Mouse (Mus musculus): Measurements from ENCODE around the gene Hyal2. TPM values are rescaled to one million over a fixed set of nuclear protein-coding genes. Genes with fewer than 3 reads are reported as not detected.
A peak's percentile ranks its signal among the peaks of the same experiment; 100 is the strongest.

The Hyal2 gene
- polyA plus RNA-seq, 1 experiment from 2014 or later = 85.4 TPM

DNA sequence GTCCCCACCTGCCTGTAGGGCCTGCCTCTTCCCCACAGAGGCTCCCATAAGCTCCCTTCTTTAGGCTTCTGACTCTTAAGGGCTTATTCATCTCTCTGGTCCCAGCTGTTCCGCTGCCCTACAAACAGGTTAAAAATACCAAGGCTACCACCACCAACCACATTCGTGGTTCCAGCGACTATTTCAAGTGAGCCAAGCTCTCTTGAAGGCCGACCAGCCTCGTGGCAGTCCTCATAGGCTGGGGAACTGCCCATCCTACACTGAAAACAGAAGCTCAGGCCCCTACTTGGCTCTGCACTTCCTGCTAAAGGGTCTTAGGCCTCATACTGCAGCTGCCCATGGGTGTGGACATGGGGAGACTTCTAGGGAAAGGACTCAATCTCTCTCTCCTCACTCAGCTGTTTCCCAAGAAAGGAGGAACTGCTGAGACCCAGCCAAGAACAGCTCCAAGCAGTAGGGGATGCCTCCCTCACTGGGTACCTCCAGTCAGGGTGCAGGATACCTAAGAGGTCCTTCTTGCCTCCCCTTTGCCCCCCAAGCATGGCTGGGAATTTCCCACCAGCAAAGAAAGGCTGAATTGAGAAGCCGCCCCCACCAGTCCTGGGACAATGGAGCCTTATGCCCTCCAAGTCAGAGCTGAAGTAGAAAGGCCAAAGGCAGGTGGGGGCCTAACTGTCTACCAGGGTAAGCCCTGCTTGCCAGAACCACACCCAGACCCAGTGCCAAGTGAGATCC lies 43.9 kb downstream of the Hyal2 start:
- Histone ChIP-seq H3K27ac (peak overlapping the region; percentile 98), H3K4me3 (peak overlapping the region; percentile 28; the same call in 1 of the 2 replicates), H3K4me2 (peak overlapping the region; percentile 64), H3K4me1 (peaks cover 48% of the 10 kb centered on the region), H3K9me3 (replicated peaks) (no peaks in the 10 kb centered on the region), H3K27me3 (no peaks in the 10 kb centered on the region), H3K9ac (peak overlapping the region; percentile 75), H3K36me3 (ENCODE audit: poor library complexity, severe bottlenecking) (peaks cover 31% of the 10 kb centered on the region)
- ATAC-seq = no peak; the same call in 1 of the 2 replicates
- whole genome bisulfite sequencing = 65% methylated on average over 6 of the region's 6 CpGs

DNA sequence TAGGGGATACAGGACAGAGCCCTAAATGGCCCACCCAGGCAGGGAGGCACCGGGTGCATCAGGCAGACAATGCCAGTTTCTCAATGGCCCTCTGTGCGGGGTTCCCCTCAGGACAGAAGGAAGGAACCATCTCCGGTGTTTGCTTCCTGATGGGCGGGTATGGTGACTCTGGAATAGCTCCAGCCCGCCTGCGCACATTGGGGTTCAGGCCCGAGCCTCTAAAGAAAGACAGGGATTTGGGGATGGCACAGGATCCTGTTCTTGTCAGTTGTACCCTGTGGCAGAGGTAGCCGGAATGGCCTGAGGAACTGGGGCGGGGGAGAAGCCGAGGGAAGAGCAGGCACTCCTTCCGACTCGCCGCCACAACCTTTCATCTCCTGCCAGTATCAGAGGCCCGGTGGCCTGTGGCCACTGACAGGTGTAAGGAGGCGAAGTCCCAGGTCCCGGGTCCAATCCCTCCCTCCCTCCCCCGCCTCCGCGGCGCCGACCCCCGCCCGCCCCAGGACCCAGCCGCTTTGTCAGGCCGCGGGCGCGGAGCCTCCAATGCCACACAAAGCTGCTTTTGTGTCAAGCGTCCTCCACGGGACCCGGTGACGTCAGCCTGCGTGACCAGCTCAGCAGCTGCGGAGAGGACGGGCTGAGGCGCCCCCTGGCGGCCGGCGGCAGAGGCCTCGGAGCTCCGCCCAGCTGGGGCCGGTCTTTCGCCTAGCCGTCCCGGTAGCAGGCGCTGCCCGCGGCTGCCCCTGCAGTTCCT lies 44.6 kb downstream of the Hyal2 start:
- Histone ChIP-seq H3K9ac (peak overlapping the region; percentile 75), H3K27me3 (no peaks in the 10 kb centered on the region), H3K4me3 (peak overlapping the region; percentile 28), H3K36me3 (ENCODE audit: poor library complexity, severe bottlenecking) (peaks cover 37% of the 10 kb centered on the region), H3K4me2 (peak overlapping the region; percentile 64), H3K9me3 (replicated peaks) (no peaks in the 10 kb centered on the region), H3K27ac (peak overlapping the region; percentile 98), H3K4me1 (peaks cover 41% of the 10 kb centered on the region)
- peak; percentile 95 for ATAC-seq
- WGBS = 1% methylated on average over 47 of the region's 48 CpGs

DNA sequence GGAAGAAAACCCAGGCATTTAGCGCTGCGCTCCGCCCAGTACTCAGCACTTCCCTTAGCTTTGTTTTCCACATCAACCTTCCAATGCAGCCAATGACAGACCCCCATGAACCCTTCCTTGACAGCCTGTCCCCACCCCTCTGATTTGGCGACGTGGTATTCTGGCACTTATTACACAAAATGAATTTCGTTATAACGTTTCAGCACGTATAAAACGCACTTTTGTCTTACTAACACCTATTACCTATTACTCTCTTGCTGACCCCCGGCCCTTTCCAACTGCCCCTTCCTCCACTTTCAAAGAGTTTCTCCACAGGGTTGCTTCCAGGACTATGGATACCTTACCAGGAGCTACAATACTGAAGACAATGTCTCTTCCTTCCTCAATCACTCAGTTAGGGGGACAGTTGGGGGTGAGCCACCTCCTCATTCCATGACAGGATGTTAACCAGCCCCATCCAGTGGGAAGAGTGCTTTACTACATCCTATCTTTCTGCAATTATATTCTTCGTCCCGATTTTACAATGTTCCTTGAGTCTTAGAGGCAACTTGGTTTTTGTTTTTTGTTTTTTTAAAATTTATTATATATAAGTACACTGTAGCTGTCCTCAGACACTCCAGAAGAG lies 45.3 kb downstream of the Hyal2 start:
- peak; percentile 34; the same call in 1 of the 2 replicates for ATAC-seq
- H3K9ac ChIP-seq = peak overlapping the region; percentile 75
- peak overlapping the region; percentile 98 for H3K27ac ChIP-seq
- peaks cover 34% of the 10 kb centered on the region for H3K4me1 ChIP-seq
- peak overlapping the region; percentile 28 for H3K4me3 ChIP-seq
- H3K27me3 ChIP-seq = no peaks in the 10 kb centered on the region
- H3K4me2 ChIP-seq = peak overlapping the region; percentile 64
- peaks cover 44% of the 10 kb centered on the region for H3K36me3 ChIP-seq (ENCODE audit: poor library complexity, severe bottlenecking)
- WGBS = 12% methylated on average over 12 of the region's 12 CpGs
- H3K9me3 ChIP-seq (replicated peaks) = no peaks in the 10 kb centered on the region

DNA sequence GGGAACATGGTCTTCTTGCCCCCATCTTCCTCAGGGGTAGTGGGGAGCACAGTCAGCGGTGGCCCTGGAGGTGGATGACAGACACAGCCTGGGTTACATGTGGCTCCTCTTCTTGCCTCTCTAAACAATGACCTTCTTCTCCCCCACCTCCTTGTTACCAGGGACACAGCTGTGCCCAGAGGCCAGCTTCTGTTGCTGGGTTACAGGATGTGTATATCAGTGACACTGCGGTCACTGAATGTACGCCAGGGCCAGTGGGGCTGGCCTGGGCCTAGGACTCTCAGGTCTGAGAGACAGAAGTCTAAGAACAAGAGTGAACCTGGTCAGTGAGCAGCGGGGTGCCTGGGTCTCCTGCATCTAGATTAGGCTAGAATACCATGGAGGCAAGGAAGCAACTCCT lies 47.3 kb downstream of the Hyal2 start:
- Histone ChIP-seq H3K36me3 (ENCODE audit: poor library complexity, severe bottlenecking) (peaks cover 64% of the 10 kb centered on the region), H3K4me2 (no peak overlapping the region), H3K27me3 (no peaks in the 10 kb centered on the region), H3K9me3 (replicated peaks) (no peaks in the 10 kb centered on the region), H3K4me3 (no peak overlapping the region), H3K27ac (0 out of 2 replicates have a peak overlapping the region, but pooled peaks have one; percentile 7), H3K9ac (no peak overlapping the region), H3K4me1 (peaks cover 36% of the 10 kb centered on the region)
- ATAC-seq = no peak
- WGBS = 76% methylated on average over 4 of the region's 4 CpGs

DNA sequence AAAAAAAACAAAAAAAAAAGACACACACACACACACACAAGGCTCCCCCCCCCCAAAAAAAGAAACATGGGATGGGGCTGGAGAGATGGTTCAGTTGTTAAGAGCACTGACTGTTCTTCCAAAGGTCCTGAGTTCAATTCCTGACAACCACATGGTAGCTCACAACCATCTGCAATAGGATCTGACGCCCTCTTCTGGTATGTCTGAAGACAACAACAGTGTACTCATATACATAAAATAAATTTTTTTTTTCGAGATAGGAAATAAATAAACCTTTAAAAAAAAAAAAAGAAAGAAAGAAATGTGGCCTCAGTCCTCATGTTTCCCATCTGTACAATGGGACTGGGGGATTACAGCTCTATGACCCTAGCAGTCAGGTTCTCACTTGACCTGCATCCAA lies 49.7 kb downstream of the Hyal2 start:
- Histone ChIP-seq H3K4me1 (peaks cover 23% of the 10 kb centered on the region), H3K9me3 (replicated peaks) (no peaks in the 10 kb centered on the region), H3K27ac (no peak overlapping the region), H3K9ac (no peak overlapping the region), H3K36me3 (ENCODE audit: poor library complexity, severe bottlenecking) (peaks cover 78% of the 10 kb centered on the region), H3K27me3 (no peaks in the 10 kb centered on the region), H3K4me2 (no peak overlapping the region), H3K4me3 (no peak overlapping the region)
- WGBS = 82% methylated on average over 2 of the region's 2 CpGs
- ATAC-seq = no peak

DNA sequence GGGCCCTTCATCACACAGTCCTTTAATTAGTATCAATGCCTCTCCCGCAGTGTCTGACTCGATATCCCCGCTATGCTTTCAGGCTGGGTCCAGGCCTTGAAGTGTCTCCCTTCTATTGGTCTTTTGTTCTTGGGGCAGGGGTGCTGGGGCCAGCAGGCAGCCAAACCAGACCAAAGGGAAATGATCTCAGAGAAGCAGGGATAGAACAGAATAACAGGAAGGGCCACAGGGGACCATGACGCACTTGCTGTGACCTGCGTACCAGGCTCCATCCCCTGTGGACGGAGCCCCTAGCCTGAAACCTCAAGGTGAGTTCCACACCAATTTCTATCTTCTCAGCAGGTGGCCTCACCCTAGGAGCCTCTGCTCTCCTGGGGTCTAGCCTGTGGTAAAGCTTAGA lies 50.4 kb downstream of the Hyal2 start:
- Histone ChIP-seq H3K9me3 (replicated peaks) (no peaks in the 10 kb centered on the region), H3K27me3 (no peaks in the 10 kb centered on the region), H3K9ac (no peak overlapping the region), H3K4me3 (no peak overlapping the region), H3K36me3 (ENCODE audit: poor library complexity, severe bottlenecking) (peaks cover 84% of the 10 kb centered on the region), H3K27ac (peak overlapping the region; percentile 60; the same call in 1 of the 2 replicates), H3K4me2 (no peak overlapping the region), H3K4me1 (peaks cover 20% of the 10 kb centered on the region)
- 88% methylated on average over 6 of the region's 6 CpGs for WGBS
- no peak for ATAC-seq

DNA sequence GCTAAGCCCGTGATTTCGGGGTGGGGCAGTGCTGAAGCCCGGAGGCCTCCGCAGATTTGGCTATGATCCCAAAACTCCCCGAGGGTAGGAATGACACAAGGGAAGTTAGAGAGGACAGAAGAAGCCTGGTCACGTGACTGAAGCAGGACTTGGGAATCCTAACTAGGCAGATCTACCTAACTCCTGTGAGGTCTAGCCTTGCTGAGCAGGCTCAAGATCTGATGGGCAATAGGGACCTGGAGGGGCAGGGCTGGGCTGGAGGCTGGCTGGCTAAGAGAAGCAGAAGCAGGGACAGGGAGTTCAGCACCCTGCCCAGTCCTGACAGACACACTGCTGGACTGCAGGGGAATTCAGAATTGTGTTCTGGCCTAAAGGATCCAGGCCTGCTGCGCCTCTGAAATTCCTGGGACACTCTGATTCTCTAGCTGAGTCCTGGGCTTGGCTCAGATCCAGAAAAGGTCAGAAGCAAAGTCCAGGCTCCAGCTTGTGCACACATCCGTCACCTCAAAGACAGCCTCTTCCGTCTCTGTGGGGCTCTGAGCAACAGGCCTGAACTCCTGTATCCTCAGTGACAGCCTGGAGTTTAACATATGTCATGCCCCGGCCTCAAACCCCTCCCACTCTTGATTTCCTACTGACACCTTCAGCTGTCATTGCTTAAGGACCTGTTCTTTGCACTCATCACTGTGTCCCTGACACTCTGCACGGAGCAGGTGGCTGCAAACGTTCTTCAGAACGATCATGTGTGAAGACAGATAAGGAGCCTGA lies 51.2 kb downstream of the Hyal2 start:
- no peaks in the 10 kb centered on the region for H3K9me3 ChIP-seq (replicated peaks)
- no peak overlapping the region for H3K4me3 ChIP-seq
- 59% methylated on average over 13 of the region's 13 CpGs for WGBS
- H3K36me3 ChIP-seq (ENCODE audit: poor library complexity, severe bottlenecking) = peaks cover 86% of the 10 kb centered on the region
- peaks cover 21% of the 10 kb centered on the region for H3K4me1 ChIP-seq
- peak overlapping the region; percentile 1; the same call in 1 of the 2 replicates for H3K9ac ChIP-seq
- no peaks in the 10 kb centered on the region for H3K27me3 ChIP-seq
- peak overlapping the region; percentile 60 for H3K27ac ChIP-seq
- ATAC-seq = 0 out of 2 replicates have a peak, but pooled peaks have one; percentile 11
- no peak overlapping the region for H3K4me2 ChIP-seq

DNA sequence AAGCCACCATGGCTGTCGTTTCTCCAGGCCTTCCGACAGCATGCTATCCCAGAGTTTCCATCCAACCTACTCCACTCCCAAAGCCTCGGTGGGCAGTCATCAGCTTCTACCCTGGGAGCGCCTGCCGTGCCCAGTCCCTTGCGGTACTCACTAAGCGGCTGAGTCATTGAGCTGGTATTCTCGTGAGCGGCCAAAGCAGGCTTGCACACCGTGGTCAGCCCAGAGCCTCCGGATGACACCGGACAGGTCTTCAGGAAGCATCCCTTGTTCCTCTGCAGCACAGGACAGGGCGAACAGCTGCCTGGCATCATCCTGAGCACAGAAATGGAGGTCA lies 51.8 kb downstream of the Hyal2 start:
- Histone ChIP-seq H3K9ac (no peak overlapping the region), H3K9me3 (replicated peaks) (no peaks in the 10 kb centered on the region), H3K27ac (peak overlapping the region; percentile 28; the same call in 1 of the 2 replicates), H3K4me3 (no peak overlapping the region), H3K4me2 (no peak overlapping the region), H3K36me3 (ENCODE audit: poor library complexity, severe bottlenecking) (peaks cover 86% of the 10 kb centered on the region), H3K27me3 (no peaks in the 10 kb centered on the region), H3K4me1 (peaks cover 24% of the 10 kb centered on the region)
- WGBS = 87% methylated on average over 13 of the region's 13 CpGs
- ATAC-seq = no peak

DNA sequence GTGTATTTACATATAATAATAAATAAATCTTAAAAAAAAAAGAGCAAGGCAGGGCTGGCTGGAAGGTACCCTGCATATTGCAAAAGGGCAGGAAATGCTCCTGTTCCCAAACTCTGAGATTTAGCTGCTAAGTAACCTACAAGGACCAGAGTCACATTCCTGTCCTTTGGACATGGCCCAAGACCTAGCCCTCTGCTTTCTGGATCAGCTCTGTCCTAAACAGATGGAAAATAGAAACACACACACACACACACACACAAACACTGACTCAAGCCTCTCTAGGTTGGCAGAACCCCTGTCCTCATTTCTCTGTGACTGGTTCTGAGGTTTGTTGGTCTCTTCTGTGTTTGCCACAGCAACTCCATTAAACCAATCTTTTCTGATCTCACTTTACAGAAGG lies 53.2 kb downstream of the Hyal2 start:
- H3K27ac ChIP-seq = no peak overlapping the region
- no peak for ATAC-seq
- no peak overlapping the region for H3K9ac ChIP-seq
- H3K36me3 ChIP-seq (ENCODE audit: poor library complexity, severe bottlenecking) = peaks cover 84% of the 10 kb centered on the region
- H3K4me2 ChIP-seq = no peak overlapping the region
- no peaks in the 10 kb centered on the region for H3K9me3 ChIP-seq (replicated peaks)
- H3K4me1 ChIP-seq = peaks cover 39% of the 10 kb centered on the region
- H3K27me3 ChIP-seq = no peaks in the 10 kb centered on the region
- no peak overlapping the region for H3K4me3 ChIP-seq

All from forebrain, embryonic 13.5 days (tissue).